Mouse (Mus musculus) limb, embryonic 15.5 days (tissue): ENCODE measurements around the gene Itprid2. TPM values are rescaled to one million over a fixed set of nuclear protein-coding genes. Genes with fewer than 3 reads are reported as not detected.

Experiments
- ATAC-seq: fragments of 200-750 bp; cut with Nextera tagmentation; 2 replicates; pipeline ENCODE4 v1.8.0; 2017; ENCODE audit warnings: low read depth, moderate TSS enrichment; ENCODE audit not compliant: insufficient number of reproducible peaks, low FRiP score, low TSS enrichment
- H3K27ac ChIP-seq: fragments of 300-500 bp; sonication (generic); 2 replicates; pipeline ENCODE4 v1.5.1; 2015; ENCODE audit warnings: moderate library complexity, mild to moderate bottlenecking, inconsistent platforms
- H3K27me3 ChIP-seq: fragments of 300-500 bp; sonication (generic); 2 replicates; pipeline ENCODE4 v1.6.1; 2015; ENCODE audit warnings: inconsistent platforms
- H3K36me3 ChIP-seq: fragments of 300-500 bp; sonication (generic); 2 replicates; pipeline ENCODE4 v1.6.1; 2015; ENCODE audit warnings: inconsistent platforms
- H3K4me1 ChIP-seq: fragments of 300-500 bp; sonication (generic); 2 replicates; pipeline ENCODE4 v1.6.1; 2015; ENCODE audit warnings: inconsistent platforms
- H3K4me2 ChIP-seq: fragments of 300-500 bp; sonication (generic); 2 replicates; pipeline ENCODE4 v1.6.1; 2015; ENCODE audit warnings: mild to moderate bottlenecking, inconsistent platforms
- H3K4me3 ChIP-seq: fragments of 300-500 bp; sonication (generic); 2 replicates; pipeline ENCODE4 v1.5.1; 2015; ENCODE audit warnings: mild to moderate bottlenecking, inconsistent platforms
- H3K9ac ChIP-seq: fragments of 300-500 bp; sonication (generic); 2 replicates; pipeline ENCODE4 v1.6.1; 2015; ENCODE audit warnings: inconsistent platforms
- H3K9me3 ChIP-seq: fragments of 300-500 bp; sonication (generic); 2 replicates; pipeline ENCODE4 v1.6.1; 2016; ENCODE audit warnings: inconsistent platforms
- WGBS: fragments of 180-500 bp; shearing (Covaris S2); methylation state at CpG from one replicate; pipeline ENCODE4 v1.1.7; 2015; 5-methylcytosine and 5-hydroxymethylcytosine counted together
- polyA plus RNA-seq: library from polyadenylated mRNA; unstranded; fragments of >200 nt; fragmentation: Nextera tagmentation; extraction: Ambion mirVana; gene quantifications from 2 replicates; pipeline ENCODE4 v1.2.1, GENCODE M21; 2015

Gene Itprid2
- polyA plus RNA-seq, 1 experiment from 2014 or later = 13.5 TPM

- no peaks in the 10 kb centered on the region for H3K4me1 ChIP-seq
- peaks cover 17% of the 10 kb centered on the region for H3K36me3 ChIP-seq
- no peaks in the 10 kb centered on the region for H3K27me3 ChIP-seq
- H3K4me2 ChIP-seq = no peak overlapping the region
- no peaks in the 10 kb centered on the region for H3K9me3 ChIP-seq
- H3K4me3 ChIP-seq = no peak overlapping the region
- WGBS = 76% methylated on average over 6 of the region's 6 CpGs
- H3K9ac ChIP-seq = no peak overlapping the region
- no peak for ATAC-seq
- H3K27ac ChIP-seq = no peak overlapping the region
Measured at GRCm38 (mm10) chr2:79653093-79653808, 18.1 kb downstream of the Itprid2 start.

GRCm38 (mm10) chr2:79653809-79654164 is 18.6 kb downstream of the Itprid2 start:
- H3K27ac ChIP-seq = no peak overlapping the region
- peaks cover 22% of the 10 kb centered on the region for H3K36me3 ChIP-seq
- H3K4me3 ChIP-seq = no peak overlapping the region
- ATAC-seq = no peak
- no peak overlapping the region for H3K4me2 ChIP-seq
- 70% methylated on average over 2 of the region's 2 CpGs for WGBS
- H3K9ac ChIP-seq = no peak overlapping the region
- H3K9me3 ChIP-seq = no peaks in the 10 kb centered on the region
- H3K27me3 ChIP-seq = no peaks in the 10 kb centered on the region
- H3K4me1 ChIP-seq = no peaks in the 10 kb centered on the region

GRCm38 (mm10) chr2:79657062-79657461 is 21.9 kb downstream of the Itprid2 start:
- Histone ChIP-seq H3K9me3 (no peaks in the 10 kb centered on the region), H3K4me1 (no peaks in the 10 kb centered on the region), H3K9ac (no peak overlapping the region), H3K27me3 (no peaks in the 10 kb centered on the region), H3K27ac (no peak overlapping the region), H3K4me3 (no peak overlapping the region), H3K36me3 (peaks cover 45% of the 10 kb centered on the region), H3K4me2 (no peak overlapping the region)
- 81% methylated on average over 8 of the region's 8 CpGs for WGBS
- ATAC-seq = no peak

GRCm38 (mm10) chr2:79660417-79661185 is 25.4 kb downstream of the Itprid2 start:
- Histone ChIP-seq H3K27ac (no peak overlapping the region), H3K36me3 (peaks cover 57% of the 10 kb centered on the region), H3K27me3 (no peaks in the 10 kb centered on the region), H3K4me2 (no peak overlapping the region), H3K9ac (no peak overlapping the region), H3K4me3 (no peak overlapping the region), H3K9me3 (no peaks in the 10 kb centered on the region), H3K4me1 (0 out of 2 replicates have a peak, but pooled peaks cover 3% of the 10 kb centered on the region)
- no peak for ATAC-seq
- WGBS = 89% methylated on average over 12 of the region's 12 CpGs

GRCm38 (mm10) chr2:79661486-79662104 is 26.4 kb downstream of the Itprid2 start:
- peaks cover 56% of the 10 kb centered on the region for H3K36me3 ChIP-seq
- H3K9me3 ChIP-seq = no peaks in the 10 kb centered on the region
- no peaks in the 10 kb centered on the region for H3K27me3 ChIP-seq
- H3K4me3 ChIP-seq = no peak overlapping the region
- 0 out of 2 replicates have a peak, but pooled peaks cover 3% of the 10 kb centered on the region for H3K4me1 ChIP-seq
- no peak overlapping the region for H3K9ac ChIP-seq
- H3K4me2 ChIP-seq = no peak overlapping the region
- no peak overlapping the region for H3K27ac ChIP-seq
- 63% methylated on average over 7 of the region's 7 CpGs for WGBS
- no peak for ATAC-seq

GRCm38 (mm10) chr2:79664532-79665286 is 29.6 kb downstream of the Itprid2 start:
- no peak overlapping the region; the same call in 1 of the 2 replicates for H3K27ac ChIP-seq
- no peak for ATAC-seq

GRCm38 (mm10) chr2:79665492-79665891 is 30.3 kb downstream of the Itprid2 start:
- no peaks in the 10 kb centered on the region for H3K27me3 ChIP-seq
- H3K9me3 ChIP-seq = no peaks in the 10 kb centered on the region
- H3K4me2 ChIP-seq = no peak overlapping the region
- H3K9ac ChIP-seq = no peak overlapping the region
- H3K4me3 ChIP-seq = no peak overlapping the region
- no peak overlapping the region for H3K27ac ChIP-seq
- peaks cover 21% of the 10 kb centered on the region for H3K36me3 ChIP-seq
- ATAC-seq = no peak
- 0 out of 2 replicates have a peak, but pooled peaks cover 3% of the 10 kb centered on the region for H3K4me1 ChIP-seq
- WGBS = 29% methylated on average over 3 of the region's 3 CpGs

More at GRCm38 (mm10) chr2:79664532-79665286, 29.6 kb downstream of the Itprid2 start:
- H3K4me1 ChIP-seq = 0 out of 2 replicates have a peak, but pooled peaks cover 3% of the 10 kb centered on the region
- H3K27me3 ChIP-seq = no peaks in the 10 kb centered on the region
- no peak overlapping the region for H3K4me3 ChIP-seq
- no peak overlapping the region for H3K4me2 ChIP-seq
- peaks cover 25% of the 10 kb centered on the region for H3K36me3 ChIP-seq
- H3K9ac ChIP-seq = no peak overlapping the region
- no peaks in the 10 kb centered on the region for H3K9me3 ChIP-seq
- WGBS = 64% methylated on average over 3 of the region's 3 CpGs

- Histone ChIP-seq H3K27me3 (no peaks in the 10 kb centered on the region), H3K4me1 (no peaks in the 10 kb centered on the region), H3K36me3 (peaks cover 7% of the 10 kb centered on the region), H3K9me3 (no peaks in the 10 kb centered on the region), H3K4me2 (no peak overlapping the region), H3K4me3 (no peak overlapping the region), H3K9ac (no peak overlapping the region), H3K27ac (no peak overlapping the region)
- no peak for ATAC-seq
- WGBS = 86% methylated on average over 3 of the region's 3 CpGs
Measured at GRCm38 (mm10) chr2:79675266-79675665, 40.1 kb downstream of the Itprid2 start.

GRCm38 (mm10) chr2:79677663-79678257 is 42.6 kb downstream of the Itprid2 start:
- Histone ChIP-seq H3K4me1 (no peaks in the 10 kb centered on the region), H3K9ac (no peak overlapping the region), H3K27ac (no peak overlapping the region), H3K4me2 (no peak overlapping the region), H3K27me3 (no peaks in the 10 kb centered on the region), H3K36me3 (peaks cover 4% of the 10 kb centered on the region; the same call in 1 of the 2 replicates), H3K4me3 (no peak overlapping the region), H3K9me3 (no peaks in the 10 kb centered on the region)
- no peak for ATAC-seq
- WGBS = 70% methylated on average over 1 of the region's 1 CpGs

- ATAC-seq = no peak
- Histone ChIP-seq H3K4me1 (no peaks in the 10 kb centered on the region), H3K9me3 (no peaks in the 10 kb centered on the region), H3K4me3 (no peak overlapping the region), H3K36me3 (no peaks in the 10 kb centered on the region), H3K4me2 (no peak overlapping the region), H3K9ac (no peak overlapping the region), H3K27me3 (no peaks in the 10 kb centered on the region), H3K27ac (no peak overlapping the region)
- 59% methylated on average over 4 of the region's 4 CpGs for WGBS
Measured at GRCm38 (mm10) chr2:79681672-79682071, 46.5 kb downstream of the Itprid2 start.

GRCm38 (mm10) chr2:79683258-79683657 is 48.1 kb downstream of the Itprid2 start:
- H3K27ac ChIP-seq = no peak overlapping the region
- no peaks in the 10 kb centered on the region for H3K9me3 ChIP-seq
- no peak overlapping the region for H3K4me2 ChIP-seq
- H3K27me3 ChIP-seq = no peaks in the 10 kb centered on the region
- WGBS = 89% methylated on average over 4 of the region's 4 CpGs
- H3K9ac ChIP-seq = no peak overlapping the region
- ATAC-seq = no peak
- no peak overlapping the region for H3K4me3 ChIP-seq
- no peaks in the 10 kb centered on the region for H3K36me3 ChIP-seq
- no peaks in the 10 kb centered on the region for H3K4me1 ChIP-seq
